Mouse (Mus musculus): ENCODE measurements around the gene Tmem165. TPM values are rescaled to one million over a fixed set of nuclear protein-coding genes. Genes with fewer than 3 reads are reported as not detected.

Gene Tmem165
- polyA plus RNA-seq, 1 experiment from 2014 or later, result 58.8 TPM

GRCm38 (mm10) chr5:76203171-76203570 lies 19.5 kb downstream of the Tmem165 start:
- 74% methylated on average over 3 of the region's 3 CpGs for WGBS
- Histone ChIP-seq H3K36me3 (ENCODE audit: control insufficient read depth, insufficient read depth, low read length) (peaks cover 23% of the 10 kb centered on the region), H3K4me2 (ENCODE audit: low read depth, low read length) (no peak overlapping the region), H3K9ac (ENCODE audit: low read depth, low read length) (no peak overlapping the region), H3K27me3 (replicated peaks; ENCODE audit: control insufficient read depth, insufficient read depth, low read length) (no peaks in the 10 kb centered on the region), H3K4me3 (ENCODE audit: low read length) (no peak overlapping the region), H3K27ac (ENCODE audit: low read length) (no peak overlapping the region), H3K4me1 (ENCODE audit: control insufficient read depth, insufficient read depth, low read length) (no peaks in the 10 kb centered on the region), H3K9me3 (ENCODE audit: control insufficient read depth, low read length) (no peaks in the 10 kb centered on the region)
- ATAC-seq, result no peak

GRCm38 (mm10) chr5:76205886-76206285 lies 22.2 kb downstream of the Tmem165 start:
- Histone ChIP-seq H3K4me1 (ENCODE audit: control insufficient read depth, insufficient read depth, low read length) (no peaks in the 10 kb centered on the region), H3K4me2 (ENCODE audit: low read depth, low read length) (no peak overlapping the region), H3K4me3 (ENCODE audit: low read length) (no peak overlapping the region), H3K9me3 (ENCODE audit: control insufficient read depth, low read length) (no peaks in the 10 kb centered on the region), H3K27me3 (replicated peaks; ENCODE audit: control insufficient read depth, insufficient read depth, low read length) (no peaks in the 10 kb centered on the region), H3K9ac (ENCODE audit: low read depth, low read length) (no peak overlapping the region), H3K27ac (ENCODE audit: low read length) (no peak overlapping the region), H3K36me3 (ENCODE audit: control insufficient read depth, insufficient read depth, low read length) (peaks cover 18% of the 10 kb centered on the region)
- ATAC-seq, result no peak
- WGBS, result 73% methylated on average over 2 of the region's 2 CpGs

DNA sequence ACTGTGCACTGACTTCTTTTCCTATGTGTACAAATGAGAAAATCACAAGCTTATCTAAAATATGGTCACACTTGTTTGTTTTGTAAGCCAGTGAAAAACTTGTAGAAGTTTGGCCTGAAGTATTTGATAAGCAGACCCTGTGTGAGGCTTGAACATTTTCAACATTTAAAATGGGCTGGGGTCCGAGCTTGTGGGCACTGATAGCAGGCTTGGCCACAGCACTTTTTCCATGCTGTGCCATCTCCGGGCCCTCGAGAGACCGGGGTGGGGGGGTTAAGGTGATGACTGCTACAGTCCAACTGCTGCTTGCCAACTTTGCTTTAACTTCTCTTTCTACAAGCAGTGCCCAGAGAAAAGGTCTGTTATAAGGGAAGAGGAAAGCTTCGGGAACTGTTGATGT lies 24.4 kb downstream of the Tmem165 start:
- Histone ChIP-seq H3K9me3 (ENCODE audit: control insufficient read depth, low read length) (no peaks in the 10 kb centered on the region), H3K4me1 (ENCODE audit: control insufficient read depth, insufficient read depth, low read length) (no peaks in the 10 kb centered on the region), H3K9ac (ENCODE audit: low read depth, low read length) (no peak overlapping the region), H3K4me3 (ENCODE audit: low read length) (no peak overlapping the region), H3K27me3 (replicated peaks; ENCODE audit: control insufficient read depth, insufficient read depth, low read length) (no peaks in the 10 kb centered on the region), H3K27ac (ENCODE audit: low read length) (no peak overlapping the region), H3K36me3 (ENCODE audit: control insufficient read depth, insufficient read depth, low read length) (peaks cover 13% of the 10 kb centered on the region; the same call in 1 of the 2 replicates), H3K4me2 (ENCODE audit: low read depth, low read length) (no peak overlapping the region)
- ATAC-seq, result no peak
- WGBS, result 92% methylated on average over 5 of the region's 5 CpGs

DNA sequence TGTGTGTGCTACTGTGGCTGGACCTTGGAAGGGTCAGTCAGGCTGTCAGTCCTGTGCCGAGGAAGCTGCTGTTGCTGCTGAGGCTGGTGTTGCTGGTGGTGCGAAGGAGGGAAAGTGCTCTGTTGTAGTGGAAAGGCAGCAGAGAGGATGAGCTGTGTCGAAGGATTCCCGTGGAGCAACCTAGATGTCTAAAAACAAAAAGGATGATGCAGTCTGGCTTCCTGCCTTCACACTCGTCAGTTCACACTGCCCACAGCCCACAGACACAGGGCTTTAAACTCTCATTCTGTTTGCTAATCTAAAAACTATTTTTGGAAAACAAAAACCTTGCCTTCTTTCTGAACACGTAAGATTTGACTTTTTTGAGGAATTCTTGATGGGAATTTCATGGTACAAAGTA lies 33.0 kb downstream of the Tmem165 start:
- 86% methylated on average over 6 of the region's 6 CpGs for WGBS

GRCm38 (mm10) chr5:76231171-76231855 lies 47.6 kb downstream of the Tmem165 start:
- 89% methylated on average over 13 of the region's 13 CpGs for WGBS
- no peak overlapping the region for H3K9ac ChIP-seq (ENCODE audit: low read depth, low read length)
- H3K27ac ChIP-seq (ENCODE audit: low read length), result no peak overlapping the region
- no peaks in the 10 kb centered on the region for H3K27me3 ChIP-seq (replicated peaks; ENCODE audit: control insufficient read depth, insufficient read depth, low read length)
- ATAC-seq, result no peak
- peaks cover 2% of the 10 kb centered on the region; the same call in 1 of the 2 replicates for H3K36me3 ChIP-seq (ENCODE audit: control insufficient read depth, insufficient read depth, low read length)
- no peaks in the 10 kb centered on the region for H3K4me1 ChIP-seq (ENCODE audit: control insufficient read depth, insufficient read depth, low read length)
- no peaks in the 10 kb centered on the region for H3K9me3 ChIP-seq (ENCODE audit: control insufficient read depth, low read length)
- H3K4me3 ChIP-seq (ENCODE audit: low read length), result no peak overlapping the region
- H3K4me2 ChIP-seq (ENCODE audit: low read depth, low read length), result no peak overlapping the region

More for the DNA sequence above, 33.0 kb downstream of the Tmem165 start:
- Histone ChIP-seq H3K4me1 (ENCODE audit: control insufficient read depth, insufficient read depth, low read length) (no peaks in the 10 kb centered on the region), H3K27ac (ENCODE audit: low read length) (no peak overlapping the region), H3K9ac (ENCODE audit: low read depth, low read length) (no peak overlapping the region), H3K9me3 (ENCODE audit: control insufficient read depth, low read length) (no peaks in the 10 kb centered on the region), H3K27me3 (replicated peaks; ENCODE audit: control insufficient read depth, insufficient read depth, low read length) (no peaks in the 10 kb centered on the region), H3K36me3 (ENCODE audit: control insufficient read depth, insufficient read depth, low read length) (peaks cover 5% of the 10 kb centered on the region; the same call in 1 of the 2 replicates), H3K4me2 (ENCODE audit: low read depth, low read length) (no peak overlapping the region), H3K4me3 (ENCODE audit: low read length) (no peak overlapping the region)
- ATAC-seq, result no peak

DNA sequence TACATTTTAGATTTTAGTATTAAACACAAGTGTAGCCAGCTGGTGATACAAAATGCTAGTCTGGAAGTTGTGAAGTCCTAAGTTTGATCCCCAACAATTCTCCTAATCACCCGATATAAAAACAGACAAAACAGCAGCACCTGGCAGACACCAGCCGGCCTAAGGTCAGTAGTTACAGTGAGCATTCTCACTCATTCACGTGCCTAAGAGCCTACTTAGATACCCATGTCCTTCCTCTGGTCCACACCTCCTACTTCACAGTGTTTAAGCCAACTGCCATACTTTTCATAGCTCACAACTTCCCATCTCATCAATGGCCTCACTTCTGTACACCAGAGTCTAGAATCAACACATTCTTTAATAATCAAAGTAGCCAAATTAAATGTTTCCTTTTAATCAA lies 59.6 kb downstream of the Tmem165 start:
- no peak for ATAC-seq
- no peak overlapping the region for H3K9ac ChIP-seq (ENCODE audit: low read depth, low read length)
- no peak overlapping the region for H3K4me2 ChIP-seq (ENCODE audit: low read depth, low read length)
- H3K27me3 ChIP-seq (replicated peaks; ENCODE audit: control insufficient read depth, insufficient read depth, low read length), result no peaks in the 10 kb centered on the region
- no peaks in the 10 kb centered on the region for H3K4me1 ChIP-seq (ENCODE audit: control insufficient read depth, insufficient read depth, low read length)
- 81% methylated on average over 3 of the region's 3 CpGs for WGBS
- no peak overlapping the region for H3K27ac ChIP-seq (ENCODE audit: low read length)
- no peaks in the 10 kb centered on the region for H3K9me3 ChIP-seq (ENCODE audit: control insufficient read depth, low read length)
- no peak overlapping the region for H3K4me3 ChIP-seq (ENCODE audit: low read length)
- peaks cover 3% of the 10 kb centered on the region; the same call in 1 of the 2 replicates for H3K36me3 ChIP-seq (ENCODE audit: control insufficient read depth, insufficient read depth, low read length)

GRCm38 (mm10) chr5:76243929-76244328 lies 60.2 kb downstream of the Tmem165 start:
- no peaks in the 10 kb centered on the region for H3K4me1 ChIP-seq (ENCODE audit: control insufficient read depth, insufficient read depth, low read length)
- 97% methylated on average over 4 of the region's 4 CpGs for WGBS
- ATAC-seq, result no peak

DNA sequence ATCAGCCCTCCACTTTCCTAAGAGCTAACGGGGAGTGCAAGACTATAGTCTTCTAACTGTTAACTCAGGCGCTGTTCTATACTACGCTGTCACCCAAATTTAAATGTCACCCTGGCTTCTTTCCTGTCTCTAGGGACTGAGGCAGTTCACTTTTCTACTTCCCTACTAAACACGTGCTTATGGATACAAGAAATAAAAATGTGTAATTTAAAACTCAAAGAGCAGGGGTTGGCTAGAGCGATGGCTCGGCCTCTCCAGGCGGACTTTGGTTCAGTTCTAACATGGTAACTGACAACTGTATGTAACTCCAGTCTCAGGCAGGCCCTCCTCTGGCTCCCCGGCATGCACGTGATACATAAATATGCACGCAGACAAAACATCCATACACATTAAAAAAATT lies 60.8 kb downstream of the Tmem165 start:
- peaks cover 3% of the 10 kb centered on the region; the same call in 1 of the 2 replicates for H3K36me3 ChIP-seq (ENCODE audit: control insufficient read depth, insufficient read depth, low read length)
- H3K27ac ChIP-seq (ENCODE audit: low read length), result no peak overlapping the region
- H3K4me2 ChIP-seq (ENCODE audit: low read depth, low read length), result no peak overlapping the region
- no peaks in the 10 kb centered on the region for H3K4me1 ChIP-seq (ENCODE audit: control insufficient read depth, insufficient read depth, low read length)
- H3K27me3 ChIP-seq (replicated peaks; ENCODE audit: control insufficient read depth, insufficient read depth, low read length), result no peaks in the 10 kb centered on the region
- WGBS, result 95% methylated on average over 10 of the region's 10 CpGs
- H3K4me3 ChIP-seq (ENCODE audit: low read length), result no peak overlapping the region
- H3K9me3 ChIP-seq (ENCODE audit: control insufficient read depth, low read length), result no peaks in the 10 kb centered on the region
- ATAC-seq, result no peak
- no peak overlapping the region for H3K9ac ChIP-seq (ENCODE audit: low read depth, low read length)

More at GRCm38 (mm10) chr5:76243929-76244328, 60.2 kb downstream of the Tmem165 start:
- H3K9me3 ChIP-seq (ENCODE audit: control insufficient read depth, low read length), result no peaks in the 10 kb centered on the region
- no peak overlapping the region for H3K4me3 ChIP-seq (ENCODE audit: low read length)
- H3K36me3 ChIP-seq (ENCODE audit: control insufficient read depth, insufficient read depth, low read length), result peaks cover 3% of the 10 kb centered on the region; the same call in 1 of the 2 replicates
- no peak overlapping the region for H3K27ac ChIP-seq (ENCODE audit: low read length)
- no peaks in the 10 kb centered on the region for H3K27me3 ChIP-seq (replicated peaks; ENCODE audit: control insufficient read depth, insufficient read depth, low read length)
- H3K9ac ChIP-seq (ENCODE audit: low read depth, low read length), result no peak overlapping the region
- H3K4me2 ChIP-seq (ENCODE audit: low read depth, low read length), result no peak overlapping the region

DNA sequence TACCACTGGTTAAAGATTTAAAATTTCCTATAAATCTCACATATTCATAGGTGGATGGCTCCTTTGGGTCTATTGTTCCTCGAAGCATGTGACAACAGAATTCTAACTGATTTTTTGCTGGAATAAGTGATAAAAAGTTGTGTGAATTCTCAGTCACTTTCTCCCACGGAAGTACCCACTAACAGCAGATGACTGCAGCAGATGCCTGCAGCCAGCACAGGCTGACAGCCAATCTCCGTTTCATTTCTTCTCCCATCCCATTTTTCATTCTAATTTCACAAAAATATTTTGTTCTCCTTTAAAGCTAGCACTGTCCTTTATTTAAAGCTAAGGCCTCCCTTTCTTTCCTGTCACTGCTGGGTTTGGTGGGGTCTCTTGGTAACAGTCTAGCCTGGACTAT lies 61.7 kb downstream of the Tmem165 start:
- no peak overlapping the region for H3K4me2 ChIP-seq (ENCODE audit: low read depth, low read length)
- no peak for ATAC-seq
- no peaks in the 10 kb centered on the region for H3K9me3 ChIP-seq (ENCODE audit: control insufficient read depth, low read length)
- no peaks in the 10 kb centered on the region for H3K4me1 ChIP-seq (ENCODE audit: control insufficient read depth, insufficient read depth, low read length)
- H3K27ac ChIP-seq (ENCODE audit: low read length), result no peak overlapping the region
- H3K9ac ChIP-seq (ENCODE audit: low read depth, low read length), result no peak overlapping the region
- peaks cover 3% of the 10 kb centered on the region; the same call in 1 of the 2 replicates for H3K36me3 ChIP-seq (ENCODE audit: control insufficient read depth, insufficient read depth, low read length)
- H3K27me3 ChIP-seq (replicated peaks; ENCODE audit: control insufficient read depth, insufficient read depth, low read length), result no peaks in the 10 kb centered on the region
- no peak overlapping the region for H3K4me3 ChIP-seq (ENCODE audit: low read length)
- 95% methylated on average over 3 of the region's 3 CpGs for WGBS

- no peak overlapping the region for H3K9ac ChIP-seq (ENCODE audit: low read depth, low read length)
- no peak overlapping the region for H3K4me2 ChIP-seq (ENCODE audit: low read depth, low read length)
- H3K27ac ChIP-seq (ENCODE audit: low read length), result no peak overlapping the region
- ATAC-seq, result no peak
- H3K9me3 ChIP-seq (ENCODE audit: control insufficient read depth, low read length), result no peaks in the 10 kb centered on the region
- H3K4me3 ChIP-seq (ENCODE audit: low read length), result no peak overlapping the region
- H3K27me3 ChIP-seq (replicated peaks; ENCODE audit: control insufficient read depth, insufficient read depth, low read length), result no peaks in the 10 kb centered on the region
- H3K36me3 ChIP-seq (ENCODE audit: control insufficient read depth, insufficient read depth, low read length), result peaks cover 3% of the 10 kb centered on the region; the same call in 1 of the 2 replicates
- no peaks in the 10 kb centered on the region for H3K4me1 ChIP-seq (ENCODE audit: control insufficient read depth, insufficient read depth, low read length)
These were observed 62.9 kb downstream of the Tmem165 start for GRCm38 (mm10) chr5:76246539-76246938.
